Mouse (Mus musculus) lung, postnatal 0 days (tissue): ENCODE measurements around the gene Mpp3. TPM values are rescaled to one million over a fixed set of nuclear protein-coding genes. Genes with fewer than 3 reads are reported as not detected.
A peak's percentile ranks its signal among the peaks of the same experiment; 100 is the strongest.

ENCODE experiments used
- ATAC-seq: fragments of 200-750 bp; cut with Nextera tagmentation; 2 replicates; pipeline ENCODE4 v1.8.0; 2017; ENCODE audit warnings: moderate library complexity
- DNase-seq: peaks from one replicate; pipeline ENCODE4 v3.0.0-alpha.2; 2016; ENCODE audit warnings: low spot score
- H3K27ac ChIP-seq: fragments of 300-500 bp; sonication (generic); 2 replicates; pipeline ENCODE4 v1.5.1; 2014; ENCODE audit warnings: antibody characterized with exemption, mild to moderate bottlenecking, low read length, mixed read lengths
- H3K27me3 ChIP-seq: fragments of 300-500 bp; sonication (generic); replicated peaks from 2 replicates; pipeline ENCODE4 v1.6.1; 2014; ENCODE audit warnings: low read length, mixed read lengths; ENCODE audit not compliant: insufficient read depth
- H3K36me3 ChIP-seq: fragments of 300-500 bp; sonication (generic); 2 replicates; pipeline ENCODE4 v1.6.1; 2014; ENCODE audit warnings: low read length, mixed read lengths; ENCODE audit not compliant: insufficient read depth
- H3K4me1 ChIP-seq: fragments of 300-500 bp; sonication (generic); 2 replicates; pipeline ENCODE4 v1.6.1; 2014; ENCODE audit warnings: antibody characterized with exemption, low read depth, low read length, mixed read lengths; ENCODE audit not compliant: insufficient read depth
- H3K4me2 ChIP-seq: fragments of 300-500 bp; sonication (generic); replicated peaks from 2 replicates; pipeline ENCODE4 v1.6.1; 2014; ENCODE audit warnings: low read depth, mild to moderate bottlenecking, low read length, moderate library complexity, mixed read lengths
- H3K4me3 ChIP-seq: fragments of 300-500 bp; sonication (generic); 2 replicates; pipeline ENCODE4 v1.5.1; 2014; ENCODE audit warnings: low read depth, low read length
- H3K9ac ChIP-seq: fragments of 300-500 bp; sonication (generic); replicated peaks from 2 replicates; pipeline ENCODE4 v1.6.1; 2014; ENCODE audit warnings: low read depth, mild to moderate bottlenecking
- H3K9me3 ChIP-seq: fragments of 300-500 bp; sonication (generic); 2 replicates; pipeline ENCODE4 v1.6.1; 2016; ENCODE audit warnings: low read length, mixed read lengths
- CTCF ChIP-seq: IDR thresholded peaks from 2 replicates; pipeline ENCODE4 v1.5.1; 2016; ENCODE audit warnings: antibody characterized with exemption, mild to moderate bottlenecking
- EP300 ChIP-seq: IDR thresholded peaks from 2 replicates; pipeline ENCODE4 v1.6.1; 2016; ENCODE audit warnings: antibody characterized with exemption, mild to moderate bottlenecking, control low read depth
- WGBS: fragments of 180-500 bp; shearing (Covaris S2); extraction: QIAGEN DNeasy Blood & Tissue Kit; methylation state at CpG from one replicate; pipeline ENCODE4 v1.1.7; 2014; 5-methylcytosine and 5-hydroxymethylcytosine counted together
- polyA plus RNA-seq: library from polyadenylated mRNA; unstranded; fragments of >200 nt; fragmentation: Nextera tagmentation; extraction: Ambion mirVana; gene quantifications from 2 replicates; pipeline ENCODE4 v1.2.1, GENCODE M21; 2015

The Mpp3 gene
- polyA plus RNA-seq, 1 experiment from 2014 or later, result 2.2 TPM

- H3K4me1 ChIP-seq, result no peaks in the 10 kb centered on the region
- no peaks in the 10 kb centered on the region for H3K9me3 ChIP-seq
- ATAC-seq, result peak; percentile 40
- no peak overlapping the region for H3K4me3 ChIP-seq
- H3K36me3 ChIP-seq, result no peaks in the 10 kb centered on the region
- TF ChIP-seq EP300 (peak; percentile 36; the same call in 1 of the 2 replicates), CTCF (no peak)
- H3K27ac ChIP-seq, result no peak overlapping the region
- H3K4me2 ChIP-seq, result no peak overlapping the region
- no peak overlapping the region for H3K9ac ChIP-seq
- H3K27me3 ChIP-seq, result no peaks in the 10 kb centered on the region
- WGBS, result 30% methylated on average over 5 of the region's 5 CpGs
- peak; percentile 71 for DNase-seq
These were observed 30.0 kb downstream of the Mpp3 start for GRCm38 (mm10) chr11:101998258-101998657.

- ATAC-seq (no peak), DNase-seq (no peak)
- no peak overlapping the region for H3K27ac ChIP-seq
- H3K4me2 ChIP-seq, result no peak overlapping the region
- H3K9me3 ChIP-seq, result no peaks in the 10 kb centered on the region
- H3K4me3 ChIP-seq, result no peak overlapping the region
- H3K4me1 ChIP-seq, result no peaks in the 10 kb centered on the region
- TF ChIP-seq CTCF, result no peak
- no peak for TF ChIP-seq EP300
- no peaks in the 10 kb centered on the region for H3K27me3 ChIP-seq
- no peak overlapping the region for H3K9ac ChIP-seq
- no peaks in the 10 kb centered on the region for H3K36me3 ChIP-seq
- 78% methylated on average over 7 of the region's 7 CpGs for WGBS
These were observed 32.3 kb downstream of the Mpp3 start for GRCm38 (mm10) chr11:101995938-101996337.

- ATAC-seq, result no peak
- no peak for TF ChIP-seq CTCF
- no peak for TF ChIP-seq EP300
These were observed 34.2 kb downstream of the Mpp3 start for GRCm38 (mm10) chr11:101994100-101994499.

GRCm38 (mm10) chr11:101992411-101992810, 35.9 kb downstream of the Mpp3 start:
- Histone ChIP-seq H3K27ac (no peak overlapping the region), H3K4me1 (no peaks in the 10 kb centered on the region), H3K9ac (no peak overlapping the region), H3K36me3 (no peaks in the 10 kb centered on the region), H3K9me3 (no peaks in the 10 kb centered on the region), H3K27me3 (no peaks in the 10 kb centered on the region), H3K4me3 (no peak overlapping the region), H3K4me2 (no peak overlapping the region)
- no peak for DNase-seq
- WGBS, result 90% methylated on average over 7 of the region's 7 CpGs
- ATAC-seq, result no peak
- TF ChIP-seq EP300 (no peak), CTCF (no peak)

More at GRCm38 (mm10) chr11:101994100-101994499, 34.2 kb downstream of the Mpp3 start:
- H3K36me3 ChIP-seq, result no peaks in the 10 kb centered on the region
- H3K27me3 ChIP-seq, result no peaks in the 10 kb centered on the region
- H3K4me1 ChIP-seq, result no peaks in the 10 kb centered on the region
- no peak overlapping the region for H3K4me2 ChIP-seq
- no peak overlapping the region for H3K4me3 ChIP-seq
- no peak overlapping the region for H3K9ac ChIP-seq
- H3K9me3 ChIP-seq, result no peaks in the 10 kb centered on the region
- WGBS, result 48% methylated on average over 8 of the region's 8 CpGs
- no peak overlapping the region for H3K27ac ChIP-seq
- DNase-seq, result peak; percentile 31

GRCm38 (mm10) chr11:101991813-101992212, 36.4 kb downstream of the Mpp3 start:
- Histone ChIP-seq H3K27ac (no peak overlapping the region), H3K9ac (no peak overlapping the region), H3K9me3 (no peaks in the 10 kb centered on the region), H3K27me3 (no peaks in the 10 kb centered on the region), H3K4me2 (no peak overlapping the region), H3K36me3 (no peaks in the 10 kb centered on the region), H3K4me1 (no peaks in the 10 kb centered on the region), H3K4me3 (no peak overlapping the region)
- no peak for TF ChIP-seq CTCF
- TF ChIP-seq EP300, result no peak
- ATAC-seq (no peak), DNase-seq (no peak)
- 46% methylated on average over 3 of the region's 3 CpGs for WGBS

- Histone ChIP-seq H3K36me3 (no peaks in the 10 kb centered on the region), H3K9me3 (no peaks in the 10 kb centered on the region), H3K9ac (no peak overlapping the region), H3K4me3 (no peak overlapping the region), H3K4me2 (no peak overlapping the region), H3K27me3 (0 out of 2 replicates have a peak, but pooled peaks cover 4% of the 10 kb centered on the region), H3K27ac (no peak overlapping the region), H3K4me1 (no peaks in the 10 kb centered on the region)
- WGBS, result 90% methylated on average over 3 of the region's 3 CpGs
- no peak for DNase-seq
- no peak for ATAC-seq
- TF ChIP-seq EP300, result no peak
- no peak for TF ChIP-seq CTCF
These were observed 38.0 kb downstream of the Mpp3 start for GRCm38 (mm10) chr11:101990244-101990643.

GRCm38 (mm10) chr11:101986913-101987312, 41.3 kb downstream of the Mpp3 start, which contains the start of gene Dusp3:
Gene Dusp3, minus strand, starts transcription at chr11:101987013.
- ATAC-seq (no peak), DNase-seq (no peak)
- Histone ChIP-seq H3K27ac (no peak within 1 kb of the TSS), H3K9ac (no peak within 1 kb of the TSS), H3K36me3 (no peaks in the 10 kb centered on the region), H3K9me3 (no peaks in the 10 kb centered on the region), H3K4me2 (no peak within 1 kb of the TSS; the same call in 1 of the 2 replicates), H3K4me3 (no peak within 1 kb of the TSS), H3K27me3 (0 out of 2 replicates have a peak, but pooled peaks cover 4% of the 10 kb centered on the region), H3K4me1 (no peaks in the 10 kb centered on the region)
- TF ChIP-seq EP300, result no peak
- no peak for TF ChIP-seq CTCF
- WGBS, result 84% methylated on average over 3 of the region's 3 CpGs
